In genomic region chr1:63967849-63968248, GRCm38 (mm10) we compare ENCODE assay signal across 14 mouse cellular contexts.
A peak's percentile ranks its signal among the peaks of the same experiment; 100 is the strongest.
DNase-seq lines count a peak whose midpoint lies in the region.
"Had no signal": no experiment of that assay in that cellular context is flagged by ENCODE, and none has a peak within 500 bp of the region (broad histone marks: within the 10 kb centered on the region; RNA-seq: fewer than 3 reads in every experiment).

No protein-coding gene starts in this region.

- peak; percentile 25 to 40 for DNase-seq in adrenal gland, postnatal 36 days
- no peak for DNase-seq in adrenal gland, postnatal 14 days
- DNase-seq in 3T3-L1 (ENCODE audit: low read depth, low spot score): peak; percentile 40
- DNase-seq in brain, adult 2 months (ENCODE audit: low read depth, low spot score): peak; percentile 62
- DNase-seq in embryo, embryonic 10.5 days (ENCODE audit: low spot score): no peak
- no peak for DNase-seq in B cell, adult 2 months
- DNase-seq: cerebellum, adult 18-20 months; cerebellum, adult 9-10 months; cerebellum, postnatal 14 days; forebrain, postnatal 0 days; gastrocnemius, adult 2 months; gastrocnemius, postnatal 14 days; heart, adult 11 months; kidney, adult 11 months had no signal

Comparison
In these comparisons a context has a peak if more than half of its experiments do, and no peak if none do; other contexts are left out.
1. DNase-seq: peak in adrenal gland, postnatal 36 days (2 of 2), 3T3-L1 (single experiment) and brain, adult 2 months (single experiment); none in adrenal gland, postnatal 14 days (single experiment), embryo, embryonic 10.5 days (single experiment) and B cell, adult 2 months (0 of 2).